ENCODE assay signal across 24 mouse cellular contexts in the genomic region with DNA sequence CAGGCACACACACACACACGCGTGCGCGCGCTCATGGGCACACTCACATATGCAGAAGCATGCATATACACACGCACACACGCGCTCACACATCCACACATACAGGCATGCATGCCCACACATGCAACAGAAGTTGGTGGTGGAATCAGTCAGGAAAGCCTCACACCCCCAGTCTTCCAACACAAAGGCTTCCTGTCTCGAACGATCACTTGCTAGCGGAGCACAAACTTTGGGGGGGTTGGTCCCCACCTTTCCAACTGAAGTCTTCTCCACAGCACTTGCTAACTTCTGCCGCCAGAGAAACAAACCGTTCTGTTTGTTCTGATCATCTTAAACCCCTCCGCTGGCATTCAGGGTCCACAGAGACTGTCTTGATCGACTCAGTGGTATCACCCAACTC. TPM values are rescaled to one million over a fixed set of nuclear protein-coding genes. Genes with fewer than 3 reads are reported as not detected.
DNase-seq lines count a peak whose midpoint lies in the region; ATAC-seq lines count a peak whose summit lies in the region.
"Had no signal": no experiment of that assay in that cellular context is flagged by ENCODE, and none has a peak within 500 bp of the region (broad histone marks: within the 10 kb centered on the region; RNA-seq: fewer than 3 reads in every experiment).

No protein-coding gene starts in this region.

- no peaks in the 10 kb centered on the region; the same call in 1 of the 2 replicates for H3K36me3 ChIP-seq in liver, embryonic 16.5 days (ENCODE audit: control insufficient read depth, insufficient read depth)
- H3K36me3 ChIP-seq in macrophage (ENCODE audit: inconsistent target) = no peaks in the 10 kb centered on the region
- no peaks in the 10 kb centered on the region for H3K36me3 ChIP-seq in midbrain, embryonic 11.5 days (ENCODE audit: control insufficient read depth, insufficient read depth, low read length)
- H3K36me3 ChIP-seq: embryonic facial prominence, embryonic 12.5 days; embryonic facial prominence, embryonic 15.5 days; hindbrain, embryonic 12.5 days had no signal

- H3K4me2 ChIP-seq in liver, embryonic 16.5 days (ENCODE audit: low read depth, low read length) = no peak overlapping the region
- H3K4me2 ChIP-seq in midbrain, embryonic 11.5 days = no peak overlapping the region
- H3K4me2 ChIP-seq: embryonic facial prominence, embryonic 12.5 days; embryonic facial prominence, embryonic 15.5 days; heart, embryonic 11.5 days; hindbrain, embryonic 12.5 days had no signal

- no peak overlapping the region for H3K9ac ChIP-seq in liver, embryonic 16.5 days (ENCODE audit: low read depth, low read length)
- no peak overlapping the region for H3K9ac ChIP-seq in midbrain, embryonic 11.5 days (ENCODE audit: low read length)
- H3K9ac ChIP-seq: embryonic facial prominence, embryonic 12.5 days; embryonic facial prominence, embryonic 15.5 days; forebrain, postnatal 0 days; hindbrain, embryonic 12.5 days had no signal

- peaks cover 100% of the 10 kb centered on the region for H3K79me2 ChIP-seq in macrophage (ENCODE audit: inconsistent target)

- 0 out of 2 replicates have a peak overlapping the region, but pooled peaks have one; percentile 12 for H3K27ac ChIP-seq in liver, embryonic 16.5 days (ENCODE audit: low read length)
- H3K27ac ChIP-seq in macrophage = peak overlapping the region; percentile 40
- H3K27ac ChIP-seq in midbrain, embryonic 11.5 days (ENCODE audit: low read depth, low read length) = no peak overlapping the region
- H3K27ac ChIP-seq: embryonic facial prominence, embryonic 12.5 days; embryonic facial prominence, embryonic 15.5 days; gastrocnemius, adult 2 months; hindbrain, embryonic 12.5 days had no signal

- H3K27me3 ChIP-seq in liver, embryonic 16.5 days (ENCODE audit: control insufficient read depth, insufficient read depth, low read depth, low read length) = no peaks in the 10 kb centered on the region
- H3K27me3 ChIP-seq in midbrain, embryonic 11.5 days (ENCODE audit: control insufficient read depth, insufficient read depth, low read length) = no peaks in the 10 kb centered on the region
- H3K27me3 ChIP-seq: embryonic facial prominence, embryonic 12.5 days; embryonic facial prominence, embryonic 15.5 days; hindbrain, embryonic 12.5 days; Patski had no signal

- no peak overlapping the region for H3K4me3 ChIP-seq in liver, embryonic 16.5 days (ENCODE audit: low read depth, low read length)
- H3K4me3 ChIP-seq in macrophage (ENCODE audit: inconsistent target) = no peak overlapping the region
- no peak overlapping the region for H3K4me3 ChIP-seq in midbrain, embryonic 11.5 days (ENCODE audit: low read depth, low read length)
- H3K4me3 ChIP-seq: embryonic facial prominence, embryonic 12.5 days; embryonic facial prominence, embryonic 15.5 days; gastrocnemius, adult 2 months; hindbrain, embryonic 12.5 days had no signal

- 81% methylated on average over 15 of the region's 15 CpGs for WGBS in liver, embryonic 16.5 days (ENCODE audit: insufficient replicate concordance)
- WGBS in macrophage (ENCODE audit: missing documents) = 62% methylated on average over 12 of the region's 15 CpGs
- WGBS in midbrain, embryonic 11.5 days = 93% methylated on average over 15 of the region's 15 CpGs

- ATAC-seq in liver, embryonic 16.5 days (ENCODE audit: low read depth) = no peak
- ATAC-seq in midbrain, embryonic 11.5 days (ENCODE audit: low FRiP score) = no peak
- ATAC-seq: CD4-positive, CD25-positive, alpha-beta regulatory T cell, adult 4 months; forebrain, embryonic 14.5 days; forebrain, postnatal 0 days; Patski had no signal

- peaks cover 45% of the 10 kb centered on the region for H3K4me1 ChIP-seq in liver, embryonic 16.5 days (ENCODE audit: control insufficient read depth, low read depth, low read length)
- peaks cover 7% of the 10 kb centered on the region for H3K4me1 ChIP-seq in midbrain, embryonic 11.5 days (ENCODE audit: control insufficient read depth, insufficient read depth, low read length)

- H3K9me3 ChIP-seq in liver, embryonic 16.5 days (replicated peaks; ENCODE audit: control insufficient read depth, low read length) = peaks cover 1% of the 10 kb centered on the region
- H3K9me3 ChIP-seq in midbrain, embryonic 11.5 days (ENCODE audit: control insufficient read depth, low read length) = no peaks in the 10 kb centered on the region
- H3K9me3 ChIP-seq: embryonic facial prominence, embryonic 12.5 days; embryonic facial prominence, embryonic 15.5 days; hindbrain, embryonic 12.5 days had no signal

- no peak for DNase-seq in liver
- DNase-seq in thymus, postnatal 0 days (ENCODE audit: low spot score) = peak; percentile 58
- peak; percentile 46 to 66 for DNase-seq in thymus, postnatal 36 days
- no peak for DNase-seq in layer of hippocampus, postnatal 10 days (ENCODE audit: low spot score in 2 of 2)
- DNase-seq in midbrain, embryonic 11.5 days (ENCODE audit: low spot score, missing footprints) = no peak
- no peak for DNase-seq in urinary bladder, postnatal 10 days (ENCODE audit: low spot score)
- DNase-seq: adrenal gland, postnatal 10 days; cerebellum, adult 11 months; cerebellum, adult 2 months; cerebellum, adult 9-11 months; cerebellum, postnatal 25 days; forebrain, postnatal 0 days; gastrocnemius, adult 2 months; gastrocnemius, postnatal 14 days; heart, adult 11 months had no signal

RNA-seq across cellular contexts. Expression of a gene that starts 10.8 kb away (rescaled TPM):
- polyA plus RNA-seq in liver, embryonic 16.5 days (2015; fragmentation: Nextera tagmentation; extraction: Ambion mirVana) = 39.9 and 41.8 TPM in 2 replicates
- 100 to 1,000 TPM in 24 of 26 experiments, 10 to 100 TPM in 2; 88.3 to 515 (median 403) TPM for total RNA-seq in macrophage (2018; cell fraction: chromatin; rRNA removed)
- total RNA-seq in macrophage (2018; cell fraction: cytosol; rRNA removed) = 100 to 1,000 TPM in 23 of 26 experiments, 10 to 100 TPM in 3; 69.6 to 129 (median 112) TPM
- 100 to 1,000 TPM in 24 of 26 experiments, 10 to 100 TPM in 2; 72.7 to 300 (median 200) TPM for total RNA-seq in macrophage (2018; cell fraction: nucleus; rRNA removed)
- polyA plus RNA-seq in macrophage (2018) = 77.8 to 173 TPM (median 90.5 TPM) in 3 replicates
- 68.1 and 71.1 TPM in 2 replicates for polyA plus RNA-seq in thymus, postnatal 0 days (2015; fragmentation: Nextera tagmentation; extraction: Ambion mirVana)
- 10 to 100 TPM; 66.3 to 68.3 TPM for total RNA-seq in layer of hippocampus, postnatal 10 days (2021)
- 19.3 and 19.7 TPM in 2 replicates for polyA plus RNA-seq in midbrain, embryonic 11.5 days (2014; fragmentation: Nextera tagmentation; extraction: Ambion mirVana)

RNA-seq across cellular contexts. Expression of a gene that starts 14.8 kb away (rescaled TPM):
- 24.1 and 26.6 TPM in 2 replicates for polyA plus RNA-seq in liver, embryonic 16.5 days (2015; fragmentation: Nextera tagmentation; extraction: Ambion mirVana)
- total RNA-seq in macrophage (2018; cell fraction: chromatin; rRNA removed) = 100 to 1,000 TPM in 1 of 26 experiments, 10 to 100 TPM in 25; 16.4 to 115 (median 53.8) TPM
- total RNA-seq in macrophage (2018; cell fraction: cytosol; rRNA removed) = 10 to 100 TPM; 33.5 to 56.0 (median 44.2) TPM
- total RNA-seq in macrophage (2018; cell fraction: nucleus; rRNA removed) = 10 to 100 TPM; 19.6 to 83.1 (median 39.0) TPM
- 50.8 to 76.9 TPM (median 59.2 TPM) in 3 replicates for polyA plus RNA-seq in macrophage (2018)
- 66.0 and 69.1 TPM in 2 replicates for polyA plus RNA-seq in thymus, postnatal 0 days (2015; fragmentation: Nextera tagmentation; extraction: Ambion mirVana)
- 100 to 1,000 TPM in 1 of 2 experiments, 10 to 100 TPM in 1; 96.6 to 101 TPM for total RNA-seq in layer of hippocampus, postnatal 10 days (2021)
- polyA plus RNA-seq in midbrain, embryonic 11.5 days (2014; fragmentation: Nextera tagmentation; extraction: Ambion mirVana) = 49.0 and 50.3 TPM in 2 replicates

Comparison
In these comparisons a context has a peak if more than half of its experiments do, and no peak if none do; other contexts are left out.
1. DNase-seq: peak in thymus, postnatal 0 days (single experiment) and thymus, postnatal 36 days (2 of 2); none in liver (single experiment), layer of hippocampus, postnatal 10 days (0 of 2), midbrain, embryonic 11.5 days (single experiment) and urinary bladder, postnatal 10 days (single experiment).